Mouse (Mus musculus) CH12.LX (cell line): ENCODE results near the gene Capn2. TPM values are rescaled to one million over a fixed set of nuclear protein-coding genes. Genes with fewer than 3 reads are reported as not detected.

Source experiments
- DNase-seq: peaks from one replicate; pipeline ENCODE4 v3.0.0-alpha.2; 2013; ENCODE audit errors: extremely low read depth
- H3K27ac ChIP-seq: 2 replicates; pipeline ENCODE4 v1.5.1; 2012; ENCODE audit warnings: low read depth, mild to moderate bottlenecking, control low read depth, moderate library complexity; ENCODE audit not compliant: insufficient read depth
- H3K27me3 ChIP-seq: replicated peaks from 2 replicates; pipeline ENCODE3; 2012; ENCODE audit warnings: inconsistent platforms
- H3K36me3 ChIP-seq, 2 experiments: replicated peaks in 1 of 2; 2 replicates each; pipeline versions ENCODE3 to v1.6.1; 2012; ENCODE audit warnings: inconsistent platforms in 1 of 2, low read length in 1 of 2, mild to moderate bottlenecking in 1 of 2, mixed read lengths in 1 of 2, moderate library complexity in 1 of 2; ENCODE audit not compliant: control insufficient read depth in 1 of 2, insufficient read depth in 1 of 2
- H3K4me1 ChIP-seq, 2 experiments: 2 replicates each; pipeline ENCODE4 v1.6.1; 2012; ENCODE audit warnings: inconsistent platforms in 1 of 2, moderate library complexity in 1 of 2; ENCODE audit not compliant: insufficient read depth in 2 of 2, control insufficient read depth in 1 of 2
- H3K4me2 ChIP-seq: 2 replicates; pipeline ENCODE4 v1.6.1; 2012; ENCODE audit warnings: low read depth, mild to moderate bottlenecking, control low read depth; ENCODE audit not compliant: poor library complexity, insufficient read depth, severe bottlenecking
- H3K4me3 ChIP-seq, 3 experiments: fragments of 150-350 bp in 1 of 3; sonication (generic) in 1 of 3; replicated peaks in 1 of 3; 2 replicates each; pipeline versions ENCODE3 to v1.5.1; 2011 to 2012; ENCODE audit warnings: low read depth in 2 of 3, low read length in 2 of 3, mild to moderate bottlenecking in 2 of 3, moderate library complexity in 2 of 3, control low read depth in 1 of 3, improper control_type of control experiment in 1 of 3, inconsistent platforms in 1 of 3, mixed read lengths in 1 of 3; ENCODE audit not compliant: poor library complexity in 1 of 3
- H3K79me2 ChIP-seq: replicated peaks from 2 replicates; pipeline ENCODE4 v1.6.1; 2012; ENCODE audit warnings: mild to moderate bottlenecking, moderate library complexity; ENCODE audit not compliant: control insufficient read depth, poor library complexity, insufficient read depth, severe bottlenecking; ENCODE audit errors: extremely low read depth
- H3K9ac ChIP-seq: 2 replicates; pipeline ENCODE4 v1.6.1; 2012; ENCODE audit warnings: low read depth, mild to moderate bottlenecking, control low read depth, moderate library complexity; ENCODE audit not compliant: insufficient read depth
- H3K9me3 ChIP-seq: replicated peaks from 2 replicates; pipeline ENCODE3; 2012; ENCODE audit warnings: low read length, inconsistent platforms, mixed read lengths
- CHD1 ChIP-seq: IDR thresholded peaks from 2 replicates; pipeline ENCODE4 v1.6.1; 2012; ENCODE audit warnings: low read depth, low read length, improper control_type of control experiment, inconsistent platforms
- CHD2 ChIP-seq: IDR thresholded peaks from 2 replicates; pipeline ENCODE4 v1.6.1; 2011; ENCODE audit warnings: low read length, improper control_type of control experiment
- CTCF ChIP-seq, 2 experiments: IDR thresholded peaks in 1 of 2; conservative IDR thresholded peaks in 1 of 2; 2 replicates each; pipeline ENCODE4 v1.5.1; 2011 to 2012; ENCODE audit warnings: low read depth in 2 of 2, low read length in 2 of 2, improper control_type of control experiment in 1 of 2, inconsistent platforms in 1 of 2, mild to moderate bottlenecking in 1 of 2, moderate library complexity in 1 of 2
- HCFC1 ChIP-seq: IDR thresholded peaks from 2 replicates; pipeline ENCODE4 v1.6.1; 2012; ENCODE audit warnings: low read depth, mild to moderate bottlenecking, inconsistent platforms, low read length, improper control_type of control experiment
- IRF4 ChIP-seq: IDR thresholded peaks from 2 replicates; pipeline ENCODE4 v1.6.1; 2014; ENCODE audit warnings: low read depth, mild to moderate bottlenecking, inconsistent platforms, low read length, improper control_type of control experiment
- KAT2A ChIP-seq: IDR thresholded peaks from 2 replicates; pipeline ENCODE4 v1.6.1; 2012; ENCODE audit warnings: low read length, improper control_type of control experiment, inconsistent platforms; ENCODE audit not compliant: insufficient replicate concordance
- MAZ ChIP-seq: IDR thresholded peaks from 2 replicates; pipeline ENCODE4 v1.6.1; 2012; ENCODE audit warnings: low read depth, mild to moderate bottlenecking, inconsistent platforms, low read length, improper control_type of control experiment, moderate library complexity
- MEF2A ChIP-seq: IDR thresholded peaks from 2 replicates; pipeline ENCODE4 v1.6.1; 2014; ENCODE audit warnings: low read depth, mild to moderate bottlenecking, inconsistent platforms, low read length, improper control_type of control experiment, borderline replicate concordance
- MXI1 ChIP-seq: IDR thresholded peaks from 2 replicates; pipeline ENCODE4 v1.6.1; 2011; ENCODE audit warnings: mild to moderate bottlenecking, low read depth, low read length, improper control_type of control experiment
- NRF1 ChIP-seq: IDR thresholded peaks from 2 replicates; pipeline ENCODE4 v1.6.1; 2014; ENCODE audit warnings: low read depth, mild to moderate bottlenecking, inconsistent platforms, low read length, improper control_type of control experiment, moderate library complexity
- POLR2A ChIP-seq: IDR thresholded peaks from 2 replicates; pipeline ENCODE4 v1.6.1; 2011; ENCODE audit warnings: low read depth, mild to moderate bottlenecking, improper control_type of control experiment, low read length
- RAD21 ChIP-seq: IDR thresholded peaks from 2 replicates; pipeline ENCODE4 v1.6.1; 2011; ENCODE audit warnings: low read depth, mild to moderate bottlenecking, low read length, improper control_type of control experiment, moderate library complexity
- SMC3 ChIP-seq: IDR thresholded peaks from 2 replicates; pipeline ENCODE4 v1.6.1; 2011; ENCODE audit warnings: low read depth, low read length, improper control_type of control experiment
- TCF12 ChIP-seq: IDR thresholded peaks from 2 replicates; pipeline ENCODE4 v1.6.1; 2014; ENCODE audit warnings: low read depth, mild to moderate bottlenecking, inconsistent platforms, low read length, improper control_type of control experiment
- UBTF ChIP-seq: IDR thresholded peaks from 2 replicates; pipeline ENCODE4 v1.6.1; 2012; ENCODE audit warnings: low read depth, mild to moderate bottlenecking, inconsistent platforms, low read length, improper control_type of control experiment, moderate library complexity
- USF1 ChIP-seq: IDR thresholded peaks from 2 replicates; pipeline ENCODE4 v1.6.1; 2014; ENCODE audit warnings: low read depth, mild to moderate bottlenecking, inconsistent platforms, low read length, improper control_type of control experiment
- ZC3H11A ChIP-seq: IDR thresholded peaks from 2 replicates; pipeline ENCODE4 v1.6.1; 2012; ENCODE audit warnings: low read depth, mild to moderate bottlenecking, inconsistent platforms, low read length, improper control_type of control experiment
- ZMIZ1 ChIP-seq: IDR thresholded peaks from 2 replicates; pipeline ENCODE4 v1.6.1; 2012; ENCODE audit warnings: low read depth, mild to moderate bottlenecking, inconsistent platforms, low read length, improper control_type of control experiment
- dilution Hi-C: fragments of 300-500 bp; cut with MboI; formaldehyde crosslinking; loops from 2 replicates; pipeline ENCODE4 v1.14.3; 2020; ENCODE audit warnings: low sequenced_read_pairs; ENCODE audit not compliant: extremely low pct_unique_long_range_greater_than_20kb, extremely low pct_ligation_motif_present
- in situ Hi-C: fragments of 300-500 bp; cut with MboI; formaldehyde crosslinking; loops from 3 replicates; pipeline ENCODE4 v1.14.3; 2019; ENCODE audit warnings: low sequenced_read_pairs, low pct_ligation_motif_present, low pct_unique_long_range_greater_than_20kb, mixed read lengths
- polyA plus RNA-seq: library from polyadenylated mRNA; unstranded; fragments of >175 nt; gene quantifications from 2 replicates; pipeline ENCODE4 v1.2.1, GENCODE M21; 2012; ENCODE audit warnings: low read depth; ENCODE audit not compliant: insufficient read length
- total RNA-seq, 2 experiments: library from RNA; depleted of rRNA; stranded (reverse); fragments of 300-350 nt in 1 of 2; fragments of >200 nt in 1 of 2; gene quantifications; 2 replicates each; pipeline ENCODE4 v1.2.3; 2012 to 2014

Capn2 gene
- total RNA-seq (2012; rRNA removed) (25.9 and 28.1 TPM in 2 replicates), total RNA-seq (2014; rRNA removed) (10.9 and 12.5 TPM in 2 replicates), polyA plus RNA-seq (14.2 and 15.0 TPM in 2 replicates)

GRCm38 (mm10) chr1:182516758-182517676 is at the start of gene Capn2:
Gene Capn2, minus strand, starts transcription at chr1:182517608.
- H3K4me3 ChIP-seq = peak within 1 kb of the TSS; percentile 73 to 81 (median 81)
- H3K4me2 ChIP-seq = peak within 1 kb of the TSS; percentile 77
- DNase-seq = peak; percentile 40
- H3K27me3 ChIP-seq = peaks cover 2% of the 10 kb centered on the region
- H3K9ac ChIP-seq = peak within 1 kb of the TSS; percentile 86
- TF ChIP-seq UBTF (peak; percentile 91), KAT2A (no peak), ZMIZ1 (no peak), IRF4 (peak; percentile 18; the same call in 1 of the 2 replicates), POLR2A (peak; percentile 38; the same call in 1 of the 2 replicates), USF1 (no peak), HCFC1 (peak; percentile 17; the same call in 1 of the 2 replicates), CHD1 (no peak), RAD21 (peak; percentile 37), MEF2A (0 out of 2 replicates have a peak, but pooled peaks have one; percentile 18), TCF12 (peak; percentile 58; the same call in 1 of the 2 replicates), CTCF (conservative IDR thresholded peaks at IDR 0.05 in 1 of 2, IDR thresholded peaks at IDR 0.05 in 1 of 2; ENCODE audit: low read depth in 2 of 2, low read length in 2 of 2) (peak in 1 of 2 experiments; percentile 66; a peak in 2 of 4 replicates), ZC3H11A (no peak), MAZ (peak; percentile 88), NRF1 (peak; percentile 41; the same call in 1 of the 2 replicates), SMC3 (peak; percentile 48), MXI1 (peak; percentile 35; the same call in 1 of the 2 replicates), CHD2 (peak; percentile 44; the same call in 1 of the 2 replicates)
- H3K36me3 ChIP-seq = peaks cover 3 to 6% of the 10 kb centered on the region in 2 experiments
- no peaks in the 10 kb centered on the region; the same call in 1 of the 2 replicates for H3K79me2 ChIP-seq
- no peak within 1 kb of the TSS for H3K27ac ChIP-seq
- H3K9me3 ChIP-seq = no peaks in the 10 kb centered on the region
- dilution Hi-C loops = no loop called here
- in situ Hi-C loops = loop anchor here (25.0 kb wide), 1 partner anchor 630 kb away; no protein-coding TSS in a partner anchor
- H3K4me1 ChIP-seq = peaks cover 11 to 59% of the 10 kb centered on the region in 2 experiments
